Mouse (Mus musculus): ENCODE results near the gene Bicdl1.

DNA sequence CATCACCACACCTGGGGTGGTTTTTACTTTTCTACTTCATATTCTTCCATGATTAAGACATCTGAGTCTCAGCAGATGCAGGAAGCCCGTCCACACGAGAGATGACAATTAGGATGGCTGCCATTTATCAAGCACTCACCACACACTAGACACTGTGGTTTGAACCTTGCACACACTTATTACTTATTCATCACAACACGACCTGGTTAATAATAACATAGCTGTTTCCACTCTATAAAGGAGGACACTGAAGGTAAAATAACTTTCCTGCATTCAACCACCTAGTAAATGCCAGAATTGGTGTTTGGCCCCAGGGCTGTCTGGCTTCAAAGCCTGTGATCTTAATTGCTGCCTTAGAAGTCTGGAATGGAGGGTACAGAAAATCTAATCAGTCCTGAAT, 10.7 kb downstream of the Bicdl1 start:
- TF ChIP-seq EP300 (IDR thresholded peaks at IDR 0.05; ENCODE audit: low read depth) (no peak), CTCF (IDR thresholded peaks at IDR 0.05; ENCODE audit: low read depth) (no peak)

Data from liver, postnatal 0 days (tissue).